Mouse (Mus musculus) lung, postnatal 10 days (tissue): ENCODE measurements around the gene Gnas.
"Not testable (repeated sequence)": the region's sequence is repeated elsewhere in the genome, so short reads cannot be mapped to it uniquely, and the experiment has no call there.

Experiments used
- DNase-seq: peaks from one replicate; pipeline ENCODE4 v3.0.0; 2021

Gnas gene

DNA sequence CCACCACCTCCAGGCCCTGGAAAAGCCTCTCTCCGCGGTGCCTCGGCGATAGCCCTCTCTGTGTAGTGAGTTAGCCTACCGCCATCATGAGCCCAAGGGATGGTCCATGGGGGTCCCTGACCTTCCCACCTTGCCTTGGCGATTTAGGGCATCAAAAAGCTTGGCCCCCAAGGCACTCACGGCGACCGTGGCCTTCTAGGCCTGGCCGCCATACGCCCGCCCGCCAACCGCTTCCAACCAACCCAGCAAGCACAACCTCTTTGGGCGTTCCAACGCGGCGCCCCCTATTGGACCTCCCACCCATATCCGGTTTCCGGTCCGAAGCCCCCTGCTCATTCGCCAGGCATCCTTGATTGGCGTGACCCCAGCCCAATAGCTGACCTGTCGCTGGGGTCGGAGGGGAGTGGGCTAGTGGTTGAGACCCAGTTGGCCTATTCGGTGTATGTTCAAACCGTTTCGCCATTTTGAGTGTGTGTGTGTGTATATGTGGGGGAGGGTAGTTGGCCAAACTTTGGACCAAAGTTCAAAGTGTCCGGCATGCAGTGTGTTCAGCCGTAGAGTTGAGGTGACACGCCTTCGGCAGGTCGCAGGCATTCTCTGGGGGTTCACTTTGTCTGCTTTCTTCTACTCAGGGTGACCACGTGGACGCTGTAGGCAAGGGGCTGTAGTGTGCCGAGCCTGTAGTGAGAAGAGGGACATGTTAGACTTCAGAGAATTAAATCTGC lies 11.2 kb downstream of the Gnas start:
- DNase-seq: peak; percentile 83

DNA sequence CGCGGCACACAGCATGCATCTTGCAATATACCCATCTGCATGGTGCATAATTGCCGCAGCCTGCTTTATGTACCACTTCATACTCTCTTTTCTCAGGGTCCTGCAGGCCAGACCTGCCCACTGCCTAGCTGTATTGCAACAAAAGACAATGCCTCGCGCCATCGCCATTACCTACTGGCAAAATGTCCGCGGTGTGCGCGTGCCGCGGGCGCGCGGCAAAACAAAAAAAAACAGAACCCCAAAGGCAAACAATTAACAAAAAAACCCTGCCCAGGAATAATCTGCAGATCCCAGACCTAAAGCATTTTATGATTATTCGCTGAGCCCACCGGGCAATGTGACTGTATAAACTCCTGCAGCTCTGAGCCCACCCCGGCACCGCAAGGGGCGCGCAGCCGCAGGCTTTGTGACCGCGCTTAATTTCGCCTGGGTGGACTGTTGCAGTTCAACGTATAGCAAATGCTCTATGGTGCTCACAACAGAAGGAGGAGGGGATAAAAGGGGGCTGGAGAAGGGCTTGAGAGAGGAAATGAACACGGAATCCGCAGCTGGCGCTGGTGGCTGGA lies 11.9 kb downstream of the Gnas start:
- DNase-seq: no peak

DNA sequence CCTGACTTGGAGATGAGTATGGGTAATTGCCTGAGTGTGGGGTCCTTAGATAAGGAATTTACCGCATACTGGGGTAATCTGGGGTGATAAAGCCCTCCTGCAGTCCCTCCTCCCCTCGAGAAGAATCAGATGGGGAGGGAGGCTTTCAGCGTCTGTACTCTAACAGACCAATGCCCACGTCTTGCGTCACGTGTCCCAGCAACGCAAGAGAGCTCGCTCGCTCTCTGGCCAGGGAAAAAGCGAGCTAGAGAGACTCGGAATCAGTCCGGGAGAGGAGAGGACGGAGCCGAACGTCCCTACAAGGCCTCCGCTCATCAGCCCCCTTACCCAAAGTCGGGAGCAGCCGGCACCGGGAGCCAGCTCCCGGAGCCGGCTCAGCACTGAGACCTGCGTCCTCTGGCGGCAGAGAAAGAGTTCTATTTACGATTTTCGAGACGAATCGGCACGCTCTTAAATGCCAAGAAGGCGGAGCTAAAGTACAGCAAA lies 13.0 kb downstream of the Gnas start:
- peak; percentile 41 for DNase-seq

DNA sequence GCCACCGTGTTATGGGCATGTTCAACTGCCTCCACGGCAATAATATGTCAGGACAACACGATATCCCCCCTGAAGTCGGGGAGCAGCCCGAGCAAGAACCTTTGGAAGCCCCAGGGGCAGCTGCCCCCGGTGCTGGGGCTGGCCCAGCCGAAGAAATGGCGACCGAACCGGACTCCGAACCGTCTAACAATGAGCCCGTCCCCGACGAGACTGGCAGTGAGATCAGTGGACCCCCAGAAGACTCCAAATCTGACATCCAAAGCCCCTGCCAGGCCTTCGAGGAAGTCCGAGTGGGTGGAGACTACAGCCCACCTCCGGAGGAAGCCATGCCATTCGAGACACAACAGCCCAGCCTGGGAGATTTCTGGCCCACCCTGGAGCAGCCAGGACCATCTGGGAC lies 13.7 kb downstream of the Gnas start:
- no peak for DNase-seq

DNA sequence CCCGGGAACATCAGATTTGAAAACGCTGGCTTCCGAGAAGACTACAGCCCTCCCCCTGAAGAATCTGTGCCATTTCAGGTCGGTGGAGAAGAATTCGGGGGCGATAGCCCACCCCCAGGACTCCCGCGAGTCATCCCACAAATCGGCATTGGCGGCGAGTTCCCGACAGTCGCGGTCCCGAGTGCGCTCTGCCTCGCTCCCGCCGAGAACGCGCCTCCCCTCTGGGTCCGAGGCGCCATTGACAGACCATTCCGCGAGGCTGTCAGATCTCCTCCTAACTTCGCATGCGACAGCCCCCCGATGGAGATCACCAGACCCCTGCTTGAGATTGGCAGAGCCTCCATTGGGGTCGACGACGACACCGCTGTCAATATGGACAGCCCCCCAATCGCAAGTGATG lies 14.4 kb downstream of the Gnas start:
- DNase-seq: no peak

DNA sequence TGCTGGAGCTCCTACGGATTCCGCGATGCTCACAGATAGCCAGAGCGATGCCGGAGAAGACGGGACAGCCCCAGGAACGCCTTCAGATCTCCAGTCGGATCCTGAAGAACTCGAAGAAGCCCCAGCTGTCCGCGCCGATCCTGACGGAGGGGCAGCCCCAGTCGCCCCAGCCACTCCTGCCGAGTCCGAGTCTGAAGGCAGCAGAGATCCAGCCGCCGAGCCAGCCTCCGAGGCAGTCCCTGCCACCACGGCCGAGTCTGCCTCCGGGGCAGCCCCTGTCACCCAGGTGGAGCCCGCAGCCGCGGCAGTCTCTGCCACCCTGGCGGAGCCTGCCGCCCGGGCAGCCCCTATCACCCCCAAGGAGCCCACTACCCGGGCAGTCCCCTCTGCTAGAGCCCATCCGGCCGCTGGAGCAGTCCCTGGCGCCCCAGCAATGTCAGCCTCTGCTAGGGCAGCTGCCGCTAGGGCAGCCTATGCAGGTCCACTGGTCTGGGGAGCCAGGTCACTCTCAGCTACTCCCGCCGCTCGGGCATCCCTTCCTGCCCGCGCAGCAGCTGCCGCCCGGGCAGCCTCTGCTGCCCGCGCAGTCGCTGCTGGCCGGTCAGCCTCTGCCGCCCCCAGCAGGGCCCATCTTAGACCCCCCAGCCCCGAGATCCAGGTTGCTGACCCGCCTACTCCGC lies 15.1 kb downstream of the Gnas start:
- no peak for DNase-seq

DNA sequence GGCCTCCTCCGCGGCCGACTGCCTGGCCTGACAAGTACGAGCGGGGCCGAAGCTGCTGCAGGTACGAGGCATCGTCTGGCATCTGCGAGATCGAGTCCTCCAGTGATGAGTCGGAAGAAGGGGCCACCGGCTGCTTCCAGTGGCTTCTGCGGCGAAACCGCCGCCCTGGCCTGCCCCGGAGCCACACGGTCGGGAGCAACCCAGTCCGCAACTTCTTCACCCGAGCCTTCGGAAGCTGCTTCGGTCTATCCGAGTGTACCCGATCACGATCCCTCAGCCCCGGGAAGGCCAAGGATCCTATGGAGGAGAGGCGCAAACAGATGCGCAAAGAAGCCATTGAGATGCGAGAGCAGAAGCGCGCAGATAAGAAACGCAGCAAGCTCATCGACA lies 15.6 kb downstream of the Gnas start:
- no peak for DNase-seq

DNA sequence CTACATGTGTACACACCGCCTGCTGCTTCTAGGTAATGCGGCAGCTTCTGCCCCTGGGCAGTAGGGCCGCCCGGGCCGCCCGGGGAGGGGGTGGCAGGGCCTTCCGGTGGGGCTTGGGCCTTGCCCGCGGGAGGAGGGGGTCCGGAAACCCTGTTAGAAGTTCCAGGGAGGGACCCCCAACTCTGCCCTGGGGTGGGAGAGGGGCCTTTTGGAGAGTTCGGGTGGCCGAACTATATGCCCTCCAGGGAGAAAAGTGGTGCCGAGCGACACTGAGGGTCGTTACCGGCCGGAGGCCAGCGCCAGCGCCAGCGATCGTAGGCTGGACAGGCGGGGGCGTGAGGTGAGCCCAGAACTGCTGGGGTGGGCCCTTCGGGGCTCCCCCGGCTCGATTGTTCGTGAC lies 16.1 kb downstream of the Gnas start:
- no peak for DNase-seq

DNA sequence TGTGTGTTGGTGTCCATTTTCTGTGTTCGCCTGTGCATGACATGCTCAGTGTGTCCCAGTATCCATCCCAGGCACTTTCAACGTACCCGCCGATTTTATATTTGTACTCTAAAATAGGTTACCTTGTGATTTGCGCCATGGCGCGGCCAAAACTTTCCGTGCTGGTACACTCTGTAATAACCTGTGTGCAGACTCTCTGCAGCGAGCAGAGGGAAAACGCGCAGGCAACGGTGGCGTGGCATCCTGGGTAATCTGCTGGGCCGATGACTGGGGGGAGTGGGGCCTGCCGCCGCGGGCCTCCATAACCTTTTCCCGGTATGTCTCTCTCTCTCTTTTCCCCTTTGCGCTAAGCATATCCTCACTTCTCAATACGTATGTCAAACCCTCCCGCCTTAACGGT lies 16.5 kb downstream of the Gnas start:
- DNase-seq: no peak

DNA sequence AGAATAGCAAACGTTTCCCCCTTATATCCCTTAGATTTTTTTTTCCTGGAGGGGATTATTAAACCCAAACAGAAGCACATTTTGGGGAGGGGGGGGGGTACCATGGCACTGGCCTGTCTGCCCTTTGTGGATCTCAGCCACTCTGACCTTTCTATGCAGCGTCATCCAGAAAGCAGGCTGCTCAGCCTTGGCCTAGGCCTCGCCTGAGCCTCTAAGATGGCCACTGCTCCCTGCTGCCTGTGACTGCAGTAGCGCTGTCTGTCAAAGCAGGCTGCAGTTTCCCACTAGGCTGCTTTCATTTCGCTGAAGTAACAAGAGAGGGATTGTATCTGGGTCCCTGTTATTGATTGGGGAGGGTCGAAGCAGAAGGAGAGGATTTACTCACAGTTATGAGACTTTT lies 18.4 kb downstream of the Gnas start:
- DNase-seq: no peak

DNA sequence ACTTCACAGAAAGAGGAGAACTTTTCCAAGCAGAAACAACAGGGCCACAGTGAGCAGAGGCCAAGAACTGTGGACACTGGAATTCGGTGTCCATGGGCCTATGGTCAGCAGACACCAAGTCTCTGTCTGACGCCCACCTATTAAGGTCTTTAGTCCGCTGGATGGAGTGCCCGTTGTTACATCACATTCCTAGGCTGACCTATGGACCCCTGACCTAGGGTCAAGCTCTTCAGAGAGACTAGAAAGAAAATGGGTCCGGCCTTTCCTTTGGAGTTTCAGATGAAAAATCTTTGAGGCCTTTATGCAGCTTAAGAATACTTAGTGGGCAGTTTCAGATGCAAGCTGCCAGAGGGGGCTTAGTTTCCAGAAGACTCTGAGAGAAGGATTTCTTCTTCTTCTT lies 21.5 kb downstream of the Gnas start:
- no peak for DNase-seq

DNA sequence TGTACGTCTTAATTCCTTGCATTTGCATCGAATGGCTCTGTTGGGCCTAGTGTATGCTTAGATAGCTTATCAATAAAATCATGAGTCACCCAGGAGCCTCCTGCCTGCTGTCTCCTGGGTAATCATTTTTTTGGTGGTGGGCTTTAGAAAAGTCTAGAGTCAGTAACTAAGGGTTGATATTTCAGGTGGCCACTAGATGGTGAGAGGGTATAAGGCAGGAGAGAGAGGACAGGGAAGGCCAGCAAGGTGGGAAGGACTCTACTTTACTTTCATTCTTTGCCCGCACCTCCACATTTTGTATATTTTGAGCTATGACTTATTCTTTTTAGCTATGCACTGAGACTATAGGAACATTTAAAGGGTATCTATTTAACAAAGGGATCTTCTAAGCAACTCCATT lies 23.8 kb downstream of the Gnas start:
- DNase-seq: no peak

DNA sequence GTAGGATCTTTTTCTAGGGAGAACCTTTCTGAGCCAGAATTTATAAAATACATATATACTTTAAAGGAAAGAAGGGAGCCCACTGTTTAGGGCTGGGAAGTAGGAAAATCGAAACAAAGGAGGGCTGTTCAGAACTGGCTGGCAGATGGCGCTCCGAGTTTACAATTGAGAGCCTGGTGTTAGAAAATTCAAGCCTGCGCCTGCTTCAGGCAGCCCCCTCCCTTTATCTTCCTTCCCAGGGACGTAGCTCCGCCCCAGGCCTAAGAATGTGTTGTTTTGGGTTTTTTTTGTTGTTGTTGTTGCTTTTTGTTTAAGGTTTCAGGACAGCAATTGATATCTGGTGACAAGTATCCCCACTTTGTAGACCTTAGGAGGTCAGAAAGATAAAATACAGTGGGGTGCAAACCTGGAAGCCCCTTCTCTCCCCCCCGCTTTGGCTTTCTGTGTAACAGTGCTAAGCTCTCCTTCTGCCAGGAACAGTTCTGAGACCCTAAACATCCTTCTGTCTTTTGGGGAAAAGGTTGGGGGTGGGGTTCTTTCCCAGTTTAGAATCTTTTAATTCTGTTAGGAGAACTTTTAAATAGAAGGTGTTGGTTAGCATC lies 26.9 kb downstream of the Gnas start:
- peak; percentile 70 for DNase-seq

DNA sequence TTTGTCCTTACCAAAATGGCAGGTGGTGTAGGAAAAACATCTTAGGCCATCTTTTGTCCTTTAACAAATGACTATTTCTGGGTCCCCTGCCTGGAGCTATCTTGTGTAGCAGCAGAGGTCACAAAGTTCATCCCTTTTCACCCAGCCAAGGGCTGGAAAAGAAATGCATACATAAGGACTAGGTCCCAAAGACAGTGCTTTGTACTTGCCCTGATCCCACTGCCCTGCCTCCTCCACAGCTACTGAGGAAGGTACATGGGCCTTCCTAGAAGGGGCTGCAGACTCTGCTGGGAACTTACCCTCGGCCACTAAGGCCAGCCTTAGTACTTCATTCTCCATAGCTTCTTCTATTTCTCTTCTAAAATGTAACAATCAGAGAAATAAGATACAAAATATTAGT lies 27.5 kb downstream of the Gnas start:
- DNase-seq: no peak

DNA sequence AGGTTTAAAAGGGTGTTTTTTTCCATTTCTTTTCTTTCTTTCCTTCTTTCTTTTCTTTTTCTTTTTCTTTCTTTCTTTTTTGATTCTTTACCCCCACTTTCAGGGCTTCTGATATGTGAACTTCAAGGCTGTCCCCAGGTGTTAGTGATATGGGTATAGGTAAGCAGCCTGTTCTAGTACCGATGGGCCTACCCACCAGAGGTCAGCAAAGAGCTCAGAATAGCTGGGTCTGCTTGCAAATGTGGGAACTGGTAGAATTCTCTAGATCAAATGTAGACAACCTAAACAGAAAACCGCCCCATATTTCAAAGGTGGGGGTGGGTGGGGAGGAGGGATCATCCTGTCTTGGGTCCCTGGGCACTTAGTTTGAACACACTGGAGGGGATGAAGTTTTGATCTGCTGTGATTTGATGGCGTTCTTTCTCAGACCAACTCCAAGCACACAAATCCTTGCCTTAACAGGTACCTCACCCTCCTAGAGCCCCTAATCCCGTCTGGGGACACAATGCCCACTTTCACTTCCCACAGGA lies 28.1 kb downstream of the Gnas start:
- peak; percentile 89 for DNase-seq

DNA sequence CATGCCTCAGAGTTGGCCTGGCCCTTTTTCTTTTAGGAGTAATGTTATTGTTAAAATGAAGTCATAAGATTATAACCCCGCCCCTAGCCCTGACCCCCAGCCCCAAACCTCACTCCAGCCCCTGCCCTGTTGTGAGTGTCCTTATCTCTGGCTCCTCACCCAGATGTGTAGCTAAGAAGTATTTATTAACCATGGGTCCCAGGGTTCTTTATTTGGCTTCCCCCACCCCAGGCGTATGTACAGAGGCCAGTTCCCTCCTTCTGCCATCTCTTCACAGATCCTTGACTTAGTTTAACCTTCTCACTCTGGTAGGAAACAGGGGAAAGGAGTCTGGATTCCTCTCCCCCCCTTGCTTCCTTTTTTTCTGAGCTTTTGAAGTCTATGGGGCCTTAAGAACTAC lies 28.5 kb downstream of the Gnas start:
- no peak for DNase-seq

DNA sequence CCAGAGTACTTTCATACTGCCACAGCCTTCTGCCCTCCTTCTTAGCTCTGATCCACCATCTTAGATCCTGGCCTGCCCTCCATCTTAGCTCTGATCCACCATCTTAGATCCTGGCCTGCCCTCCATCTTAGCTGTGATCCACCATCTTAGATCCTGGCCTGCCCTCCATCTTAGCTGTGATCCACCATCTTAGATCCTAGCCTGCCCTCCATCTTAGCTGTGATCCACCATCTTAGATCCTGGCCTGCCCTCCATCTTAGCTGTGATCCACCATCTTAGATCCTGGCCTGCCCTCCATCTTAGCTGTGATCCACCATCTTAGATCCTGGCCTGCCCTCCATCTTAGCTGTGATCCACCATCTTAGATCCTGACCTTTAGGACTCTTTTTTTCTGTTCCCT lies 31.3 kb downstream of the Gnas start:
- not testable (repeated sequence) for DNase-seq

DNA sequence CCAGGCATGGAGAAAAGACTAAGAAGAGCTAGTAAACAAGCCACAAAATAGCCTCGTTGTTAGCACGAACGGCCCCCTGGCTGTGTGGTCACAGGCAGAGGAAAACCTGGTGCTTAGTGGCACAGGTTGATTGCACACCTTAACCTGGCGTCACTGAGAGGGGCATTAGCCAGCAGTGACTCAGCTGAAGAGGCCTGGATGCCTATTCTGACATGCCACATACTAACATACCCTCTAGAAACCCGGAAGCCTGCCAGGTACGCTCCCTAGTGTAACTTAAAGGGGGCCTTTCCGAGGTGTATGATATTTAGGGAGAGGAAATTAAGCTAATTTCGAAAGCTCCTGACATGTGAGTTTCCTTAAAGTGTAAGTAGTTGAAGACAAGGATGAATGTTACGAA lies 32.5 kb downstream of the Gnas start:
- no peak for DNase-seq

DNA sequence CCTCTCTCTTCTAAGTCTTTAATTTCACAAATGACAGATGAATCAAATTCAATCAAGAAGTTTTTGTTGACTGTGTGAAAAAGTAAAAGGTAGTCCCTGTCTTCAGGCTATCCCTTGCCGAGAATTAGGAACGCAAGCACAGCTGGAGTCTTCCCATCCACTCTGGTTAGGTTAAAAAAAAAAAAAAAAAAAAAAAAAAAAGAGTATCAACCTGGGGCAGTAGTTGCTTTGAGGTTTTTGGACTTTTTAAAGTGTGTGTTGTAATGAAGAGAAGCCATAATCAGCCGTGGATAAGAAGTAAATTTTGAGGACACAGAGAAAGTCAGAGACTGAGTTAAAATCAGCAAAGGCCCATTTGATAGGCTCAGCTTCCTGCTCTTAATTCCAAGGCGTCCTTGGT lies 41.9 kb downstream of the Gnas start:
- no peak for DNase-seq

DNA sequence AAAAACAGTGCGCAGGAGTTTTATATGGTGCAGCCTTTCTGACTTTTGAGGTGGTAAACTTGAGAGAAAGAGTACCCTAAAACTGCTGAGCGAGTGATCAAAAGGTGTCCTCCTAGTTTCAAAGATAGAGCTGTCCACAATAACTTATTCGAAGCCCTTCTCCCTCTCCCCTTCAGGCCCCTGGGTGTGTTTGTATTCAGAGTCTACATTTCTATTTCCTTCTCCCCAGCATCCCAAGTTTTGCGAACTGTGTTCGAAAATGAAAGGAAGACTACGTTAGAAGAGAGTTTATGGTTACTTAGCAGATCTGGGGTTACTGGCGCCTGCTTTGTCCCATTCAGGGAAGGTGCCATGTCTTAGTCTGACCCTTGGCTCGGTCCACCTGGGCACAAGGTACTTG lies 42.4 kb downstream of the Gnas start:
- no peak for DNase-seq

DNA sequence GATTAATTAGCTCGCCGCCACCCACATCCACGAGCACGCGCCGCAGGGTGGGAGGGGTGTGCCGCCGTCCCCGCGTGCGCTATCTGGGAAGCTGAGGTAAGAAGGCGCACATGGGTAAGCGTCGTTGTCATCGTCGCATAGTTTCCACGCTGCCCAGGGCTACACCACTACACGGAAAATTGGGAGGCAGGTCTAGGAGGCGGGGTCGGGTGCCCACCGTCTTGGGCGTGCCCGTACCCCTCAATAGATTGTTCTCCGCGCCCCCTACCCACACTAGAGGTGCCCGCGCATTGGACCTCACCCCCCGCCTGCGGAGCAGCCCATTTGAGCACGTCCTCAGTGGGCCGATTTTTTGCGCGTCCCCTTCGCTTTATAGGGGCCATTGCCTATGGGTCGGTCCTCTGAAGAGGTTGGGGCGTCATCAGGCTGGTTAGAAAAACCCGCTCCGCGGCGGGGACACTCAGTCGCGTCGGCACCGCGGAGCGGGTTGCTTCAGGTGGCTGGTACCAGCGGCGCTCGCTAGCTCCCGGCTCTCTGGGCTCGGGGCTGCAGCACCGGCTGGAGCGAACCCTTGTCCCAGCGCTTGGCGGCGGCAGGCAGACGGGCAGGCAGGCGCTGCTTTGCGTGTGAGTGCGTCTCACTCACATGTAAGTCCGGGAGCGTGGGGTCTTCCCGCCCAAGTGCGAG lies 43.3 kb downstream of the Gnas start:
- DNase-seq: peak; percentile 80

DNA sequence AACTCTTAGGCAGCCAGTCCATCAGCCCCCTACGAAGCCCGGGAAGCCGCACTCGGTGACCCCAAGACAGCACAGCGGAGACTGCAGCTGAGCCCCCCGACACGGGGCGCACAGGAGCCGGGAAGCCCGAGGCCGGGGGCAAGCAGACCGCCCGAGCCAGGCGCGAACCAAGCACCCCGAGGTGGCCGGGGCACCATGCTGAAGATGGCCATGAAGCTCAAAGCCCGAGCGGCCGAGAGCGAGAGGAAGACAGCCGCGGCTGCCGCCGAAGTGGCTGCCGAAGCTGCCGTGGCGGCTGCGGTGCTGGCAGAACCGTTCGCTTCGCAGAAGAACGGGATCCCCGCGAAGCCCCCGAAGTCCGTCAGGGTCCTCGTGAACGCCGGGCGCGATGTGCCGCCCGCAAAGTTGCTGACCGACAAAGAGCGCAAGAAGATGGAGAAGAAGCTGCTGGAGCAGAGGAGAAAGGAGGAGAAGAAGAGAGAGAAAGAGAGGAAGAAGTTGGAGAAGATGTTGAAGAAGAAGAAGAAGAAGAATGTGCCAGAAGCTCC lies 44.3 kb downstream of the Gnas start:
- DNase-seq: no peak
